Mouse (Mus musculus) MEL (cell line): Measurements from ENCODE around the gene Rbm28.

ENCODE experiments used
- CTCF ChIP-seq, 3 experiments: IDR thresholded peaks in 2 of 3; conservative IDR thresholded peaks in 1 of 3; 2 replicates each; pipeline ENCODE4 v1.5.1; 2011 to 2012; ENCODE audit warnings: low read length in 3 of 3, low read depth in 2 of 3, mild to moderate bottlenecking in 2 of 3, improper control_type of control experiment in 1 of 3, inconsistent platforms in 1 of 3, mixed read lengths in 1 of 3, moderate library complexity in 1 of 3; ENCODE audit not compliant: control insufficient read depth in 1 of 3, insufficient read depth in 1 of 3, poor library complexity in 1 of 3, severe bottlenecking in 1 of 3
- EP300 ChIP-seq, 2 experiments: IDR thresholded peaks; 2 replicates each; pipeline ENCODE4 v1.6.1; 2011; ENCODE audit warnings: improper control_type of control experiment in 2 of 2, low read length in 2 of 2, low read depth in 1 of 2, mild to moderate bottlenecking in 1 of 2
- HCFC1 ChIP-seq: IDR thresholded peaks from 2 replicates; pipeline ENCODE4 v1.6.1; 2012; ENCODE audit warnings: low read depth, mild to moderate bottlenecking, inconsistent platforms, low read length, improper control_type of control experiment, moderate library complexity
- MAZ ChIP-seq: IDR thresholded peaks from 2 replicates; pipeline ENCODE4 v1.6.1; 2012; ENCODE audit warnings: low read depth, mild to moderate bottlenecking, inconsistent platforms, low read length, improper control_type of control experiment
- POLR2A ChIP-seq, 2 experiments: IDR thresholded peaks; 2 replicates each; pipeline ENCODE4 v1.6.1; 2011 to 2012; ENCODE audit warnings: low read length in 2 of 2, mild to moderate bottlenecking in 2 of 2, control low read depth in 1 of 2, improper control_type of control experiment in 1 of 2, low read depth in 1 of 2, moderate library complexity in 1 of 2; ENCODE audit not compliant: control insufficient read depth in 1 of 2, insufficient read depth in 1 of 2, poor library complexity in 1 of 2
- POLR2AphosphoS5 ChIP-seq: IDR thresholded peaks from 2 replicates; pipeline ENCODE4 v1.6.1; 2012; ENCODE audit warnings: low read depth, borderline replicate concordance, mild to moderate bottlenecking, inconsistent platforms, low read length, moderate library complexity, mixed read lengths
- RAD21 ChIP-seq: IDR thresholded peaks from 2 replicates; pipeline ENCODE4 v1.6.1; 2011; ENCODE audit warnings: mild to moderate bottlenecking, low read depth, low read length, improper control_type of control experiment
- SIN3A ChIP-seq: IDR thresholded peaks from 2 replicates; pipeline ENCODE4 v1.6.1; 2012; ENCODE audit warnings: low read length, improper control_type of control experiment, inconsistent platforms

DNA sequence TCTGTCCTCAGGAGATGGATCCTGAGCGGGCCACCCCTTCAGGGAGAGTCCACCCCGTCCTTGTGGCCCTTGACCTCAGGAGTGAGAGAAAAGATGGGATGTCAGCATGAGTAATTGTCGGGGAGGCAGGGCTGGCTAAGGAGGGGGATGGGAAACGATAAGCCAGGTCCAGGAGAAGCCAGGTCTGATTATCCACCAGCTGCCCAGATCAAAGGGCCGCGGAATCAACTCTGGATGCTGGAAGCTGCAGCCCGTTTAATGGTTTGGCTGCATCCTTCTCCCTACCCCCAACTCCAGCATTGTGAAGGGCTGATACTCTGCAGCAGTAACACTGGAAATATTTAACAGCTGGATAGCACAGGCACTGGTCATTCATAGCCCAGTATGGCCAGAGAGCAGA lies 9.6 kb upstream of the Rbm28 start:
- TF ChIP-seq HCFC1 (no peak), POLR2AphosphoS5 (no peak), POLR2A (IDR thresholded peaks at IDR 0.05; ENCODE audit: control insufficient read depth in 1 of 2, insufficient read depth in 1 of 2, low read depth in 1 of 2, low read length in 2 of 2, poor library complexity in 1 of 2) (no peak), SIN3A (no peak), EP300 (IDR thresholded peaks at IDR 0.05; ENCODE audit: low read depth in 1 of 2, low read length in 2 of 2) (no peak), CTCF (IDR thresholded peaks at IDR 0.05 in 2 of 3, conservative IDR thresholded peaks at IDR 0.05 in 1 of 3; ENCODE audit: control insufficient read depth in 1 of 3, insufficient read depth in 1 of 3, low read depth in 2 of 3, low read length in 3 of 3, poor library complexity in 1 of 3, severe bottlenecking in 1 of 3) (no peak), RAD21 (no peak), MAZ (no peak)
